Comparison of ENCODE assay signal across 19 mouse cellular contexts in the genomic region with DNA sequence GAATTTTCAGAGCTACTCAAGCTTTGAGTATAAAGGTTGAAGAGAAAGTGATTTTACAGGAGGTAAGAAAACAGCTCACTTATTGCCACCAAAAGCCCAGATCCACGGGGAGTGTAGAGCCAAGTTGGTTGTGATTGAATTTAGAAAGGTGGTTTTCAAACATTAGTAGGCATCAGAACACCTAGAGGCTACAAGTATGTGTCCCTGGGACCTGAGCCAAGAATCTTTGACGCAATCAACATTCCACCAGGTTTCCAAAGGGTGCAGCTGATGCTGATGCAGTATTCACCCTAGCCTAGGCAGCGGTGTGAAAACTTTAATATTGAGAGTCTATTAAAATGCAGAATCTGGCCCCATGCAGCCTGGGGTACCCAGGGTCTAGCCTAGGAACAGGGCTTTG. TPM values are rescaled to one million over a fixed set of nuclear protein-coding genes. Genes with fewer than 3 reads are reported as not detected.
DNase-seq lines count a peak whose midpoint lies in the region; ATAC-seq lines count a peak whose summit lies in the region.
"Had no signal": no experiment of that assay in that cellular context is flagged by ENCODE, and none has a peak within 500 bp of the region (broad histone marks: within the 10 kb centered on the region; RNA-seq: fewer than 3 reads in every experiment).

No protein-coding gene starts in this region.

- no peak overlapping the region for H3K27ac ChIP-seq in kidney, embryonic 16.5 days (ENCODE audit: low read length)
- H3K27ac ChIP-seq: embryonic facial prominence, embryonic 15.5 days; hindbrain, embryonic 15.5 days; intestine, embryonic 15.5 days; layer of hippocampus, adult 2 months; lung, embryonic 15.5 days had no signal

- no peaks in the 10 kb centered on the region for H3K36me3 ChIP-seq in kidney, embryonic 16.5 days (ENCODE audit: insufficient read depth, low read length)
- H3K36me3 ChIP-seq: embryonic facial prominence, embryonic 15.5 days; heart, embryonic 12.5 days; hindbrain, embryonic 15.5 days; intestine, embryonic 15.5 days; lung, embryonic 15.5 days had no signal

- DNase-seq in kidney, adult 18-20 months, result peak; percentile 61
- peak; percentile 59 to 67 for DNase-seq in kidney, adult 8-10 months
- DNase-seq in kidney, postnatal 36 days, result peak; percentile 67 to 80
- peak; percentile 51 for DNase-seq in lung, postnatal 10 days
- no peak for DNase-seq in cerebellum, adult 18-20 months
- DNase-seq in right cerebral cortex, postnatal 10 days (ENCODE audit: low spot score in 2 of 2), result no peak
- no peak for DNase-seq in spleen, adult 12 weeks (ENCODE audit: low spot score)
- DNase-seq: cerebellum, postnatal 14 days; heart, postnatal 14 days; thymus, postnatal 25 days had no signal

- no peak overlapping the region for H3K4me2 ChIP-seq in kidney, embryonic 16.5 days (replicated peaks; ENCODE audit: low read depth, low read length)
- H3K4me2 ChIP-seq: embryonic facial prominence, embryonic 15.5 days; heart, embryonic 12.5 days; hindbrain, embryonic 15.5 days; intestine, embryonic 15.5 days; lung, embryonic 15.5 days had no signal

- H3K9ac ChIP-seq in kidney, embryonic 16.5 days (replicated peaks; ENCODE audit: low read length), result no peak overlapping the region
- H3K9ac ChIP-seq: embryonic facial prominence, embryonic 15.5 days; heart, embryonic 12.5 days; hindbrain, embryonic 15.5 days; intestine, embryonic 15.5 days; lung, embryonic 15.5 days had no signal

- no peaks in the 10 kb centered on the region for H3K4me1 ChIP-seq in kidney, embryonic 16.5 days (ENCODE audit: insufficient read depth, low read length)
- H3K4me1 ChIP-seq: embryonic facial prominence, embryonic 15.5 days; heart, embryonic 12.5 days; hindbrain, embryonic 15.5 days; intestine, embryonic 15.5 days; lung, embryonic 15.5 days had no signal

- H3K9me3 ChIP-seq in kidney, embryonic 16.5 days (ENCODE audit: low read length), result no peaks in the 10 kb centered on the region
- H3K9me3 ChIP-seq: embryonic facial prominence, embryonic 15.5 days; heart, embryonic 12.5 days; hindbrain, embryonic 15.5 days; intestine, embryonic 15.5 days; lung, embryonic 15.5 days had no signal

- no peaks in the 10 kb centered on the region for H3K27me3 ChIP-seq in kidney, embryonic 16.5 days (ENCODE audit: insufficient read depth, low read length)
- H3K27me3 ChIP-seq: embryonic facial prominence, embryonic 15.5 days; heart, embryonic 12.5 days; hindbrain, embryonic 15.5 days; intestine, embryonic 15.5 days; lung, embryonic 15.5 days had no signal

- no peak for ATAC-seq in kidney, embryonic 16.5 days (ENCODE audit: low FRiP score, low TSS enrichment)
- ATAC-seq: forebrain, embryonic 16.5 days; intestine, embryonic 15.5 days; midbrain, embryonic 16.5 days had no signal

- no peak overlapping the region for H3K4me3 ChIP-seq in kidney, embryonic 16.5 days (ENCODE audit: low read length)
- H3K4me3 ChIP-seq: embryonic facial prominence, embryonic 15.5 days; heart, embryonic 12.5 days; hindbrain, embryonic 15.5 days; intestine, embryonic 15.5 days; layer of hippocampus, adult 2 months; lung, embryonic 15.5 days had no signal

- WGBS in kidney, embryonic 16.5 days, result 73% methylated on average over 3 of the region's 3 CpGs

RNA-seq across cellular contexts. Expression of gene Sod3, which starts 28.0 kb away (rescaled TPM):
- 28.1 and 28.2 TPM in 2 replicates for polyA plus RNA-seq in kidney, embryonic 16.5 days (2015; fragmentation: Nextera tagmentation; extraction: Ambion mirVana)

Comparison
In these comparisons a context has a peak if more than half of its experiments do, and no peak if none do; other contexts are left out.
1. DNase-seq: peak in kidney, adult 18-20 months (single experiment), kidney, adult 8-10 months (2 of 2), kidney, postnatal 36 days (2 of 2) and lung, postnatal 10 days (single experiment); none in cerebellum, adult 18-20 months (0 of 2), right cerebral cortex, postnatal 10 days (0 of 2) and spleen, adult 12 weeks (single experiment).